Mouse (Mus musculus) CD4-positive naive resting alpha-beta T cell, adult 76 days (primary cell): ENCODE results near the gene Esrra. TPM values are rescaled to one million over a fixed set of nuclear protein-coding genes. Genes with fewer than 3 reads are reported as not detected.

Experiments used
- total RNA-seq: library from RNA; stranded (reverse); gene quantifications from one replicate; pipeline ENCODE4 v1.2.4, GENCODE M21; 2023

Gene Esrra
- total RNA-seq: 26.7 TPM

DNA sequence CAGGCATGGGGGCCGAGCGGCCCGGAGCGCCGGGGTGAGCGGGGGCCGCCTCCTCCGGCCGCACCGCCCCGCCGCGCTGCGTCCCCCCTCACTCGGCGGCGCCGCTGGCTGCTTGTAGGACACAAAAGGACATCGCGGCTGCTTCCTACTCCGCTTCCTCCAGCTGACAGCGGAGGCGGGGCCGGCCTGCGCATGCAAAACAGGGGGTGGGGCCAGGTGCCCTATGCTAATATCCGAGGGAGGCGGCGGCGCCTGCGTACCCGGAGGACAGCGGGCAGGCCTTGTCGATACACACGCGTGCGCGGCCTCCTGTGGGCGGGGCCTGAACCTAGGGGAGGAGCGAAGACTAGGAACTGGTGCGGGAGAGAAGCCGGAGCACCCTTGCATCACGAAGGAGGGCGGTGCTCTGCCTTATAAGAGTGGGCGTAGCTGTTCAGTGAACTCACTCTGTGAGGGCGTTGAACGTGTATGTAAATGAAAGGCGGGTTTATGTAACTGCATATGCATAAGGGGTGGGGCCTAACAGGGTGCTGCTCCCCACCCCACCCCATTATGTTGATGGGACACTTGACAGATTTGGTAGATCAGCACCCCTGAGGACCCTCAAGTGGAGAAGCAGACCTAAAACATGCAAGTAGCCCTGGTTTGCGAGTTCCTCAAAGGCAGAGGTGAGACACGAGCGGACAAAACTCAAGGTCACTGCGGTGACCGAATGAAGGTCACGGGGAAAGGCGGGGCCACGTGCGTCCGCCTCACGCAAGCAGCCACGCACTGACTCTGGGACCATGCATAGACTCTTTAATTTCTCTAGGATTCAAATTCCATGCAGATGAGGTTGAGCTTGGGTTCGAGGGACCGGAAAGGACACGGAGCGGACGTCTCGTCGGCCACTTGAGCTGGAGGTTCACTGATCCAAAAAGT lies at the start of gene Esrra:
Esrra (minus strand) TSS at position 167 of the 921 bp plus-strand sequence.

DNA sequence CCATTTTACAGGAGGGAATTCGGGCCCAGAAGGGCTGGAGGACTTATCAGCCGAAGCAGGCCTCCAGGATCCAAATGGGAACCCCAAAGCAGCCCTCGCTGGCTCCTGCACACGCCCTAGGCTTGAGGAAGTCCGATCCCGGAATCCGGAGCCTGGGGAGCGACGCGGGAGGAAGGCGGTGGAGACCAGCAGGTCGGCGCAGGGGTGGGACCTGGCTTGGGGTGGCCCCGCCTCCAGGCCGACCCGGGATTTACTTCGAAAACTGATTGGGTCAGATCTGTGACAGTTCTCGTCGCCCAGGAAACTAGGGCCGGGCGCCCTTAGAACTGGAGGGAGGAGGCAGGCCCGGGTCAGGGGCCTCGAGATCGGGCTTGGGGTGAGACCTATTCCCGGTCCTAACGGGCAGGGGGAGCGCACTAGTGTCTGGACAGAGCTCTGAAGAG lies 20.7 kb upstream of the Esrra start, which contains the start of gene Gpr137:
Gpr137 (minus strand) TSS at position 232 of the 443 bp plus-strand sequence.

DNA sequence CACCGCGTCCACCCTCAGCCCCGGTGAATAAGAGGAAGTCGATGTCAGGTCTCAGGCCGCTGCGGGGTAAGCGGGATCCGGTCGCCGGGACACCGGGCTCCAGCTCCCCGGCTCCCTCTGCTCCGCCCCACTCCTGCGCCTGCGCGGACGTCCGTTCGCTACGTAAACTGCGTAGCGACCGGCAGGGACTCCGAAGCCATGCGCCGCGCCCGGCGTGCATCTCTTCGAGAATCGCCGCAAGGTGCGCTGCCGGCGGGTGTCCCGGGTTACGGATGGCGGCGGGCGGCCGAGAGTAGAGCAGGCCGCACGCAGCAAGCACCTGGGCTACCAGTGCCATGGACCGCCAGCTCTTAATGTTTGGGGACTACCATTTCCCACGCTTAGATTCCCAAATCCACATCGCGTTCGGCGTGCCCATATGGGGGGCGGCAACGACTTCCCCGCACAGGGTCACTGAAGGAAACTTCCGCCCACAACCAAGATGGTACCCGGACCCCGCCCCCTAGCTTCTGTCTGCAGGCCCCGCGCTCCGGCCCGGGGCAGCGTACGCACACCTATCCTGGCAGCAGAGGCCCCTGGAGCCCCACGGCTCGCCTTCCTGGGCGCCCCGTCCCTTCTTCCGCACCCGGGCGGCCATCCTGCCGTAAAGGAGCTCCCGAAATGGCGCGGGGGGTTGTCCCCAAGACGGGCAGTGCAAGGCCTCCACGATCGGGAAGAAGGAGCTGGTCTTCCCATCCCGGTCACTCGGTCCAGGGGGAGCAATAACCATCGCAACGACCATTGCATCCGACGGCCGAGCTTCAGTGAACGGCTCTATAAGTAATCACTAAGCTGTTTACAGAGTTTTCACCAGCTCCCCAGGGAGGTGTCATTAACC lies 20.0 kb upstream of the Esrra start, which contains the start of gene Bad:
Bad (plus strand) TSS at position 490 of the 877 bp plus-strand sequence.

DNA sequence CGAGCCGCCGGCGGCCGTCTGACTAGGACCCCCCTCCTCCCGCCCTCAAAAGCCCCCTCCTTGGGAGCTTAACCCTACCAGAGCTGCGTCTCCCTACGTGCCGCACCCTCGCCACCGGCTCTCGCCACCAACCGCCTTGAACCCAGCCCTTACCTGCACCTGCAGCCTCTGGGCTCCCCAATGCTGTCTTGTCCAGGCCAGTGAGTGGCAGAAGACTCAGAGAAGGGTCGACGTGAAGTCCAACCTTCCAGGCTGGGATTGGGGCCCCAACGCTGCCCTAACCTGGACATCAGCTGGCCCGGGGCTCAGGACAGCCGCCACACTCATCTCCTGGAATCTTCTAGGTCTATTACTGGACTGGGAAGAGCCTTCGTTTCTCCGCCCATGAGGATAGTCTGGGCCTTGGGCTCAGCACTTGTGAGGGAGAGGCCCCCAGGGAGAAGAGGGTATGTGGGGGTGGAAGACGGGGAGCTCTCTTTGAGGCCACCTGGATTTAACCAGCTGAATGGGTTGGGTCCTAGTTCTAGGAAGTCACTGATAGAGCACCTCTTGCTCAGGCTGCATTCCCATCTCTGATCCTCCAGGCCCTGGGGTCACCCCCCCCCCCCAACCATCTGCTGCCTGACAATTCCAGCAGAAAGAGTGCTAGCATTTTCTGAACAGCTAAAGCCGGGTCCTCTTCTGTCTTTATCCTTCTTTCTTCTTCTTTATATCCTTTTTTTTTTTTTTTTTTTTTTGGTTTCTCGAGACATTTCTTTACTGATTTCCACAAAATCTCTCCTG lies 12.8 kb upstream of the Esrra start, which contains the start of gene Kcnk4:
Kcnk4 (minus strand) TSS at position 321 of the 783 bp plus-strand sequence.

DNA sequence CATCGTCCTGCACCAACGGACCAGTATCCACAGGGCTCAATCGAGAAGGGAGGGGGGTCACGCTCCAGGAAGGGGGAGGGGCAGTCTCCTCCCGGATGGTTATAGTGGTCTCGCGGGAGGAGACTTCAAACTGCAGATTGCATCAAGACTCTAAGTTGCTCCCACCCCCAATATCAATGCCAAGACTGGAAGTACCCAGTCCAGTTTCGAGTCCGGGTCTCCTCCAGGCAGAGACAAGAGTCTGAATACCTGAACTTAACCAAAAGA lies 3.6 kb upstream of the Esrra start, which contains the start of gene Catsperz:
Catsperz (minus strand) TSS at position 74 of the 267 bp plus-strand sequence.

DNA sequence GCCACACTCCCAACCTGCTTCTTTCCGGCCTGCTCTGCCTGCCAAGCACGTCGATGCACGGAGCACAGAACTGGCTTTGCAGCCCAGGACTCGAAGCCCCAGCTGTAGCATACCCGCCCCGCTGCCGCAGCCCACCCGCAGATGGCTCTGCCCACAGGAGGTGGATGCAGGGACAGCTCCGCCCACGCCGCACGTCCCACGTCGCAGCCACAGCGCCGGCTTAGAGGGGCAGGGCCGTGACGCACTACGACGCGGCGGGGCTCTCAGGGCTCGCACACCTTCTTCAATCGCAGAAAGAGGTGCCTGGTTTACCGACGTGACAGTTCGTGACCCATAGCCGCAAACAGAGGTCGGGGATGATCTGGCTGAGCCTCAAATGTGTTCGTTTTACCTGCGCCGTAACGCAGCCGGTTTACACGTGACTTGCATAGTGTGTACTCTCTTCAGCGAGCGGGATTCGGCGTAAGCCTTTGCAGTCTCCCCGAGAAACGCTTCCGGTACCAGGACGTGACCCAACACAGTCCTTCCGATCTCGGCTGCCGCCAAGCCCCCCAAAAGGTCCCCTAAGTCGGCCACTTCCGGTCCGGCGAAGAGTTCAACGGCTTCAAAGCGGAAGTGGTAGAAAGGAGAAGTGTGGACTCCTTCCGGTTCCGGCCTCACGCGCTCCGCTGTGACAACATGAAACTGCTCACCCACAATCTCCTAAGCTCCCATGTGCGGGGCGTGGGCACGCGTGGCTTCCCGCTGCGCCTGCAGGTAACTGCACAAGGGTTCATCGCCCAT lies 11.9 kb downstream of the Esrra start, which contains the start of the genes Trmt112 and Prdx5:
Trmt112 (plus strand) TSS at position 192 of the 783 bp plus-strand sequence.
Prdx5 (minus strand) TSS at position 600 of the 783 bp plus-strand sequence.

Other genes with a start within 250 kb of the Esrra start
- 26.8 TPM for gene Rps6ka4, start 81.2 kb downstream of the Esrra start, total RNA-seq
- 89.3 TPM for gene Ccdc88b, start 63.6 kb downstream of the Esrra start, total RNA-seq
- 125 TPM for gene Trmt112, start 12.1 kb downstream of the Esrra start, total RNA-seq
- 48.4 TPM for gene Prdx5, start 11.7 kb downstream of the Esrra start, total RNA-seq
- gene Catsperz, start 3.6 kb upstream of the Esrra start, total RNA-seq: not detected
- gene Kcnk4, start 12.7 kb upstream of the Esrra start, total RNA-seq: 1.1 TPM
- 10.2 TPM for gene Bad, start 20.0 kb upstream of the Esrra start, total RNA-seq
- 7.0 TPM for gene Gpr137, start 20.7 kb upstream of the Esrra start, total RNA-seq
- 93.3 TPM for gene Ppp1r14b, start 53.2 kb upstream of the Esrra start, total RNA-seq
- 8.1 TPM for gene Plcb3, start 54.7 kb upstream of the Esrra start, total RNA-seq
- 11.3 TPM for gene Fkbp2, start 58.7 kb upstream of the Esrra start, total RNA-seq
- 7.7 TPM for gene Vegfb, start 65.8 kb upstream of the Esrra start, total RNA-seq
- gene Dnajc4, start 70.8 kb upstream of the Esrra start, total RNA-seq: 28.4 TPM
- 5.1 TPM for gene Nudt22, start 74.3 kb upstream of the Esrra start, total RNA-seq
- 2.1 TPM for gene Trpt1, start 74.3 kb upstream of the Esrra start, total RNA-seq
- 143 TPM for gene Fermt3, start 97.7 kb upstream of the Esrra start, total RNA-seq
- 91.7 TPM for gene Stip1, start 118.2 kb upstream of the Esrra start, total RNA-seq
- 14.7 TPM for gene Macrod1, start 135.0 kb upstream of the Esrra start, total RNA-seq
- not detected for gene Flrt1, start 183.9 kb upstream of the Esrra start, total RNA-seq